Mouse (Mus musculus) CD4-positive helper T cell, adult 2 months (primary cell): ENCODE data around the gene Rps2.

Experiments
- DNase-seq: peaks from one replicate; pipeline ENCODE4 v3.0.0-alpha.2; 2012; ENCODE audit warnings: low read depth, missing footprints, low spot score

The Rps2 gene

DNA sequence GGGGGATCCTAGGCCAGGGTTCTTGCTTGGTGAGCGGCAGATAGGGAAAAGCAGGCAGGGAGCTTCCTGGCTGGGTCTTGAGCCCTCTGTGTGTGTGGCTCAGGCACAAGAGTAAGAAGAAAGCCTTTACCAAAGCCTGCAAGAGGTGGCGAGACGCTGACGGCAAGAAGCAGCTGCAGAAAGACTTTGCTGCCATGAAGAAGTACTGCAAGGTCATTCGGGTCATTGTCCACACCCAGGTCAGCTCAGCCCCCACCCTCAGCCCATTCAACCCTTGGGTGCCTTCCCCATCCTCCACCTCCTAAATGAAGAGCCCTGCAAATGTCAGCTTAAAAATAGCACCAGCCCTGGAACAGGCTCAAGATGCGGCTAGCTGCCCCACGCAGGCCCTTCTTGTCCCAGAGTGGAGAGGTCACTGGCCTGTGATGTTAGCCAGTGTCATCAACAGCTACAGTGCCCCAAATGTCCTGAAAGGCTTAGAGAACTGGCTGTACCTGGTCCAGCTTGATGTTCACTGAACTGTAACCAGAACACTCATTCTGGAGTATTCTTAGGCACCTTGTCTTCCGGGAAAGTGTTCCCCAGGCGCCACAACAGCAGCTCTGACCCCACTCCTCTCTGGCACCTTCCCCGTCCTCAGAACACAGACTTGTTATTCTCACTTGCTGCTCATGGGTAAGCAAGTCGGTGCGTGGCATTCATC, 14.5 kb downstream of the Rps2 start:
- no peak for DNase-seq

- no peak for DNase-seq
Measured at GRCm38 (mm10) chr17:24733434-24734050, 15.6 kb downstream of the Rps2 start.

- no peak for DNase-seq
Measured at GRCm38 (mm10) chr17:24734513-24734912, 16.6 kb downstream of the Rps2 start.

GRCm38 (mm10) chr17:24735446-24735845, 17.5 kb downstream of the Rps2 start:
- no peak for DNase-seq

DNA sequence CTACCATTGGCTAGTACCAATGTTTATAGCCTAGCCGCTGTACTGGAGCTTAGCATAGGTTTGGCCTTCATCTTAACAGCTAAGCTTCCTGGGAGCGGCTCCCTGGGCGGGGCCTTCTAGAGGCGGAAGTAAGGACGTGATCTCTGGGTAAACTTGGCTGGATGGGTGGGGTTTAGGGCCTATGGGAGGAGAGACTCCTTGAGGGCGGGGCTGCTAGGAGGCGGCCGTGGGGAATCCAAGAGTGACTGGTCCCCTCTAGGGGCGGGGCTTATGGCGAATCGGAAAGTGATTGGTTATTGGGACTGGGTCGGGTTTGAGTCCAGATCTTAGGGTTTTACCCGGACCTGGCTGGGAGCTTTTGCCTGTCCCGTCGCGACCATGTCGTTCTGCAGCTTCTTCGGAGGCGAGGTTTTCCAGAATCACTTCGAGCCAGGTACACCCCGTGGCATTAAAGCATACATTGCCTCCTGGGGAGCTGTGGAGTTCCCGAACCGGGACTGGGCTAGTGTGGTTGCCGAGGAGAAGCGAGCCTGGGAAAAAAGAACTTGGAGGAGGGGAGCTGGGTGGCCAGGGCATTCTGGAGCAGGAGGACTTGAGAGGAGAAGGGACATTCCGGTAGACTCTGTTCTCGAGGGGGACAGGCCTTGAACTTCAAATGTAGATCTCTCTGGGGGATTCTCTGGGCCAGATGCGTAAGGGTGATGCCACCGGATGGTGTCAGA, 18.6 kb downstream of the Rps2 start, which contains the start of gene Msrb1:
TSS of gene Msrb1 (plus strand) at position 313 of the 722 bp plus-strand sequence.
- DNase-seq = peak; percentile 96

DNA sequence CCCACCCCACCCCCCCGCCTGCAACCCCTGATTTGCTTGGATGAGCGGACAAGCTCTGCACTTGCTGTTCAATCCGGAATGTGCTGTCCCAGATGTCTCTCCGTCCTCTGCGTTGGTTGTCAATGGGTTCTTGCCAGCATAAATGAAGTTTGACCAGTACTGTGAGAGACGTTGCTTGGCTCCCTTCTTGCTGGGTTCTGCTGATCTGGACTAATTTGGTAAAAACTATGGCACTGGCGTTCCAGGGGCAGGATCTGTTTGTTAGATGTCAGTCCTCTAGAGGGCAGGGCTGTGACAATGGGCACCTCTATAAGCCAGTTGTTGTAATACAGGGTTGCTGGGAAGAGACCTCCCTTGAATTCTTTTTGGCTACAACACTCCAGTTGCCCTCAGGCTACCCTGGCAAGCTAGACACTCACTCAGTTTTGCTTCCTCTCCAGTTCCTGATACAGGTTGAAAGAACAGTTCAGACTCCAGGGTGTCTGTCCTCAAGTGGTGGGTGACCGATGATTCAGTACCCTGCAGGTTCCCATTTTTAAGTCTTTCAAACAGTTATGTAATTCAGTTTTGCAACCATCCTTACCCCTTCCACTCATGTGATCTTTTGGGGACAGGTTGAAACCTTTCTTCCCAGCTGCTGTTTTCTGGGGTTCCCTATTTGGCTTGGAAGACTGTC, 19.4 kb downstream of the Rps2 start:
- DNase-seq = no peak

DNA sequence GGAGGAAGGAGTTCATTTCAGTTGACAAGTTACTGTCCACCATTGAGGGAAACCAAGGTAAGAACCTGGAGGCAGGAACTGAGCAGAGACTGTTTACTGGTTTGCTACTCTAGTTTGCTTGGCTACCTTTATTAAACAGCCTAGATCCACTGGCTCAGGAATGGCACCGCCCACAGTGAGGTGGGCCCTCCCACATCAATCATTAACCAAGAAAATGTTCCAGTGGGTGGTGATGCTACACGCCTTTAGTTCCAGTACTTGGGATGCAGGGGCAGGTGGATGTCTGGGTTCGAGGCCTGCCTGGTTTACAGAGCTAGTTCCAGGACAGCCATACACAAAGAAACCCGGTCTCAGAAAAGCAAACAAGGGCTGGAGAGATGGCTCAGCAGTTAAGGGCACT, 20.3 kb downstream of the Rps2 start:
- DNase-seq = no peak

GRCm38 (mm10) chr17:24739926-24740325, 22.0 kb downstream of the Rps2 start:
- no peak for DNase-seq

DNA sequence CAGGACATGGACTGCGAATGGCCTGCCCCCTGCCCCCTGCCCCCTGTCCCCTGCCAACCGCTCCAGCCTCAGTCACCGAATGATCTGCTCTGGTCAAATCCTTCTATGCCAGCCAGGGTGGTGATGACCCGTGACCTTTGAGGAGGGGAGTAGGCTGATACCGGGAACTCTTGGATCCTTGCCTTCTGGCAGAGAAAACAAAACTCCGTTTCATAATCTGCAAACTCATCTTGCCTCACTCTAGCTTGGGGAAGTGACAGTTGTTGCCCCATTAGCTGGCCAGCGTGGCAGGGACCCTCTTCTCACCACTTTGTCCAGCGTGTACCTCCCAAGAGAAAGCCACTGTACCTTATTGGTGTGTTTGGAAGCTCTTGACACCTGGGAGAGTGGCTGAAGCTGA, 24.4 kb downstream of the Rps2 start:
- DNase-seq = no peak

- no peak for DNase-seq
Measured at GRCm38 (mm10) chr17:24743896-24744295, 26.0 kb downstream of the Rps2 start.

- DNase-seq = no peak
Measured at GRCm38 (mm10) chr17:24744381-24744780, 26.5 kb downstream of the Rps2 start.

DNA sequence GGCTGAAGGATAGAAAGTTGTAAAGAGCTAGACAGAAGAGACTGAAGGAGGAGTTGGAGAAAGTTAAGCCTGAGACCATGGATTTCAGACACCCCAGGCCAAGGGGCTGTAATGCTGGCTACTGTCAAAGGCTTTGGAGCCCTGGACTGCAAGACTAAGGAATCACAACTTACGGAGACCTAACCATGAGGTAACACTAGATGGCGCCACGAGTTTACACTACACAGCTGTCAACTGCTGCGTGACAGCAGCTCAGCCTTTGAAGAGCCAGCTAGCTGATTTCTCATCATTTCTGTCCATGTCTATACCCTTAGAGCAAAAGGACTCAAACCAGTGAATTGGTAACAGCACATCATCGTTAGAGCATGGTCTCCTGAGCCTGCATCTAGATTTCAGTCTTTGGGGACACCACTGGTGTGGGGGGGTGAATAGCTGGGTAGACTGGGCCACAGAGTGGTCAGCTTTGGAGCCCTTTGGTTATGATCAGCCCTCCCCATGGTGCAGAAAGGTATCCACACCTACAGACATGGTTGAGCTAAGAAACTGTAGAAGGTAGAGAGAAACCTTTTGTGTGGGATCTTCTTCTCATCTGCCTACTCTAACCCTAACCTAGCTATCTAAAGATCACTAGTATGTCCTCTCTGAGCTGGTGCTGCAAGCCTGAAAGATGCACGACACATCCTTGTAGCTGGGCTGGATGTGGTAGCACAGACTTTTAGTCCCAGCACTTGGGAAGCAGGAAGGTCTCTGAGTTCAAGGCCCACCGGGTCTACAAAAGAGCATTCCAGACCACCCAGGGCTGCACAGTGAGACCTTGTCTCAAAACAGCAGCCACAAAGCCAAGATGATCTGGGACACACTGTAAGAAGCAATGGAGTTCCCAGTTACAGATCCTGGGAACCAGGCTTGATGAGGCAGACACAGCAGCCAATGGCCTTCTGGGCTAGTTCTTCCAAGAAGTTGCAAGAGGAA, 27.9 kb downstream of the Rps2 start:
- peak; percentile 85 for DNase-seq

DNA sequence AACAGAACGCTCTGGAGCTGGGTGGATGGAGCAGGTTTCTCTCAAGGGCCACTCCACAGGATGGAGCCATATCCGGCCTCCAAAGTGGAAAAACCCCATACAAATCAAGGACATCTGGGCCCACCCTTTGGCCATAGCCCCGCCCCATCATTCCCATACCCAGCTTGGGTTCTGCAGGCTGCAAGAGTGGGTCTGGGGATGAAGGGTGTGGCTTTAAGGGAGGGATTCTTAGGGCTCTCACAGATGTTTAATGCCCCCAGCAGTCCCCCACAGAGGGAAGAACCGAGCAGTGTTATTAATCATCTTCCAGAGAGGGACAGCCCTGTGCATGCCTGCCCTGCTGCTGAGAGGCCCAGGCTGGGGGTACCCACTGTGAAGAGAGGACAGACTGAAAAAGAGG, 29.1 kb downstream of the Rps2 start:
- no peak for DNase-seq

- DNase-seq = no peak
Measured at GRCm38 (mm10) chr17:24751528-24751927, 33.6 kb downstream of the Rps2 start.

- peak; percentile 34 for DNase-seq
Measured at GRCm38 (mm10) chr17:24752415-24753394, 34.8 kb downstream of the Rps2 start, which contains the start of gene Hs3st6. Gene Hs3st6, plus strand, starts transcription at chr17:24752988.

DNA sequence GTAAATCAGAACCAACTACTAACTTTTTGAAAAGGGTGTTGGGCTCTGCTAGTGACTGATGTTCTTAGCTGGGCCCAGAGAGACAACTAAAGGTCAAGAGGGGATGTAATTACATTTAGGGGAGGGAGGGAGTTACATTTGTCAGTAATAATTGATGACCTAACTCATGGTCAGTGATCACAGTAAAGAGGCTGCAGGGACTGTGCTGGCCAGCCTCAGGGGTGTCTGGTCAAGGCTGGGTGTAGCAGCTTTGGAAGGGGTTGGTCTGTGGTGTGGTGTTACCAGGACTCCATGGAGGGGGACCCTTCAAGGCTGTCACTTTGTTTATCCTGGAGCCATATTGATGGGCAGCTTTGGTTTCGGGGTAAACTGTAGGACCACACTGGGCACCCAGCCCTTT, 39.5 kb downstream of the Rps2 start:
- no peak for DNase-seq

GRCm38 (mm10) chr17:24761121-24761520, 43.2 kb downstream of the Rps2 start:
- no peak for DNase-seq

GRCm38 (mm10) chr17:24765016-24765905, 47.3 kb downstream of the Rps2 start:
- DNase-seq = no peak
